Mouse (Mus musculus) left cerebral cortex, postnatal 4 days (tissue): ENCODE data around the gene Cd68. TPM values are rescaled to one million over a fixed set of nuclear protein-coding genes. Genes with fewer than 3 reads are reported as not detected.
"Not testable (repeated sequence)": the region's sequence is repeated elsewhere in the genome, so short reads cannot be mapped to it uniquely, and the experiment has no call there.

Experiments used
- DNase-seq: peaks from one replicate; pipeline ENCODE4 v3.0.0-alpha.2; 2022
- intact Hi-C: fragments of 180-260 bp; cut with DNase I; formaldehyde crosslinking; loops from one replicate; pipeline ENCODE4 v1.15.1; 2025
- total RNA-seq, 2 experiments: library from RNA; stranded (reverse); gene quantifications; 2 replicates each; pipeline ENCODE4 v1.2.3; 2021

The Cd68 gene
- total RNA-seq: 1 to 10 TPM; 7.1 to 8.5 TPM

GRCm38 (mm10) chr11:69665961-69666664, at the start of gene Cd68:
Cd68 (minus strand) TSS chr11:69666153.
- intact Hi-C loops: no loop called here
- DNase-seq: no peak

- intact Hi-C loops: no loop called here
- DNase-seq: no peak
Measured at GRCm38 (mm10) chr11:69715482-69715881, 49.5 kb upstream of the Cd68 start.

- intact Hi-C loops: no loop called here
- no peak for DNase-seq
Measured at GRCm38 (mm10) chr11:69714636-69715329, 48.8 kb upstream of the Cd68 start.

- intact Hi-C loops: no loop called here
- no peak for DNase-seq
Measured at GRCm38 (mm10) chr11:69712954-69713672, 47.2 kb upstream of the Cd68 start.

- intact Hi-C loops: no loop called here
- no peak for DNase-seq
Measured at GRCm38 (mm10) chr11:69711082-69711481, 45.1 kb upstream of the Cd68 start.

- DNase-seq: no peak
- intact Hi-C loops: no loop called here
Measured at GRCm38 (mm10) chr11:69710470-69710869, 44.5 kb upstream of the Cd68 start.

- intact Hi-C loops: no loop called here
- DNase-seq: no peak
Measured at GRCm38 (mm10) chr11:69709554-69710446, 43.8 kb upstream of the Cd68 start.

- DNase-seq: no peak
- intact Hi-C loops: no loop called here
Measured at GRCm38 (mm10) chr11:69708614-69709265, 42.8 kb upstream of the Cd68 start.

- intact Hi-C loops: no loop called here
- DNase-seq: no peak
Measured at GRCm38 (mm10) chr11:69707873-69708381, 42.0 kb upstream of the Cd68 start.

GRCm38 (mm10) chr11:69707480-69707847, 41.5 kb upstream of the Cd68 start:
- intact Hi-C loops: no loop called here
- DNase-seq: no peak

- peak; percentile 94 for DNase-seq
- intact Hi-C loops: no loop called here
Measured at GRCm38 (mm10) chr11:69706775-69707479, 41.0 kb upstream of the Cd68 start.

GRCm38 (mm10) chr11:69704613-69705010, 38.7 kb upstream of the Cd68 start:
- DNase-seq: no peak
- intact Hi-C loops: no loop called here

GRCm38 (mm10) chr11:69703814-69704612, 38.1 kb upstream of the Cd68 start:
- intact Hi-C loops: no loop called here
- no peak for DNase-seq

GRCm38 (mm10) chr11:69703381-69703780, 37.4 kb upstream of the Cd68 start:
- DNase-seq, intact Hi-C loops: not testable (repeated sequence)

GRCm38 (mm10) chr11:69702886-69703285, 36.9 kb upstream of the Cd68 start:
- intact Hi-C loops, DNase-seq: not testable (repeated sequence)

- intact Hi-C loops: no loop called here
- DNase-seq: no peak
Measured at GRCm38 (mm10) chr11:69699595-69699994, 33.6 kb upstream of the Cd68 start.

GRCm38 (mm10) chr11:69698574-69698973, 32.6 kb upstream of the Cd68 start:
- intact Hi-C loops: no loop called here
- no peak for DNase-seq

- DNase-seq: no peak
- intact Hi-C loops: no loop called here
Measured at GRCm38 (mm10) chr11:69697396-69697795, 31.4 kb upstream of the Cd68 start.
